Mouse (Mus musculus): ENCODE results near the gene Spata32. TPM values are rescaled to one million over a fixed set of nuclear protein-coding genes. Genes with fewer than 3 reads are reported as not detected.

The Spata32 gene
- polyA plus RNA-seq, 1 experiment from 2014 or later: not detected

- TF ChIP-seq CTCF (IDR thresholded peaks at IDR 0.05; ENCODE audit: low read depth): no peak
- no peak for TF ChIP-seq EP300 (IDR thresholded peaks at IDR 0.05; ENCODE audit: low read depth)
- Histone ChIP-seq H3K27me3 (ENCODE audit: insufficient read depth, low read length) (peaks cover 28% of the 10 kb centered on the region), H3K4me2 (ENCODE audit: low read depth, low read length) (peak overlapping the region; percentile 74), H3K27ac (ENCODE audit: low read depth) (peak overlapping the region; percentile 84; the same call in 1 of the 2 replicates), H3K9me3 (ENCODE audit: low read length) (no peaks in the 10 kb centered on the region), H3K36me3 (replicated peaks; ENCODE audit: insufficient read depth, low read length) (no peaks in the 10 kb centered on the region), H3K4me1 (ENCODE audit: insufficient read depth) (peaks cover 21% of the 10 kb centered on the region), H3K4me3 (ENCODE audit: low read depth, low read length) (peak overlapping the region; percentile 63), H3K9ac (replicated peaks) (no peak overlapping the region)
- ATAC-seq: no peak
- DNase-seq: no peak
- 64% methylated on average over 7 of the region's 7 CpGs for WGBS (ENCODE audit: insufficient replicate concordance)
Observed at GRCm38 (mm10) chr11:103173041-103173770, 45.0 kb downstream of the Spata32 start.

GRCm38 (mm10) chr11:103172392-103173040, 45.7 kb downstream of the Spata32 start:
- peak overlapping the region; percentile 59 for H3K27ac ChIP-seq (ENCODE audit: low read depth)
- peaks cover 21% of the 10 kb centered on the region for H3K4me1 ChIP-seq (ENCODE audit: insufficient read depth)
- 40% methylated on average over 6 of the region's 6 CpGs for WGBS (ENCODE audit: insufficient replicate concordance)
- H3K4me2 ChIP-seq (ENCODE audit: low read depth, low read length): peak overlapping the region; percentile 74
- peak overlapping the region; percentile 78 for H3K9ac ChIP-seq (replicated peaks)
- ATAC-seq (no peak), DNase-seq (no peak)
- peak overlapping the region; percentile 63 for H3K4me3 ChIP-seq (ENCODE audit: low read depth, low read length)
- H3K27me3 ChIP-seq (ENCODE audit: insufficient read depth, low read length): peaks cover 28% of the 10 kb centered on the region
- no peaks in the 10 kb centered on the region for H3K9me3 ChIP-seq (ENCODE audit: low read length)
- no peaks in the 10 kb centered on the region for H3K36me3 ChIP-seq (replicated peaks; ENCODE audit: insufficient read depth, low read length)
- TF ChIP-seq EP300 (IDR thresholded peaks at IDR 0.05; ENCODE audit: low read depth) (no peak), CTCF (IDR thresholded peaks at IDR 0.05; ENCODE audit: low read depth) (no peak)

- H3K9me3 ChIP-seq (ENCODE audit: low read length): no peaks in the 10 kb centered on the region
- ATAC-seq: no peak
- H3K27ac ChIP-seq (ENCODE audit: low read depth): peak overlapping the region; percentile 59
- peak overlapping the region; percentile 78 for H3K9ac ChIP-seq (replicated peaks)
- H3K27me3 ChIP-seq (ENCODE audit: insufficient read depth, low read length): peaks cover 28% of the 10 kb centered on the region
- peaks cover 21% of the 10 kb centered on the region for H3K4me1 ChIP-seq (ENCODE audit: insufficient read depth)
- no peak for DNase-seq
- H3K4me3 ChIP-seq (ENCODE audit: low read depth, low read length): peak overlapping the region; percentile 63
- TF ChIP-seq CTCF (IDR thresholded peaks at IDR 0.05; ENCODE audit: low read depth) (no peak), EP300 (IDR thresholded peaks at IDR 0.05; ENCODE audit: low read depth) (no peak)
- H3K4me2 ChIP-seq (ENCODE audit: low read depth, low read length): peak overlapping the region; percentile 74
- H3K36me3 ChIP-seq (replicated peaks; ENCODE audit: insufficient read depth, low read length): no peaks in the 10 kb centered on the region
- WGBS (ENCODE audit: insufficient replicate concordance): 14% methylated on average over 9 of the region's 9 CpGs
Observed at GRCm38 (mm10) chr11:103171703-103172391, 46.4 kb downstream of the Spata32 start.

- peak overlapping the region; percentile 74 for H3K4me2 ChIP-seq (ENCODE audit: low read depth, low read length)
- DNase-seq: no peak
- H3K36me3 ChIP-seq (replicated peaks; ENCODE audit: insufficient read depth, low read length): no peaks in the 10 kb centered on the region
- peak overlapping the region; percentile 63 for H3K4me3 ChIP-seq (ENCODE audit: low read depth, low read length)
- peaks cover 21% of the 10 kb centered on the region for H3K4me1 ChIP-seq (ENCODE audit: insufficient read depth)
- H3K9ac ChIP-seq (replicated peaks): peak overlapping the region; percentile 78
- H3K27me3 ChIP-seq (ENCODE audit: insufficient read depth, low read length): peaks cover 28% of the 10 kb centered on the region
- WGBS (ENCODE audit: insufficient replicate concordance): under 1% methylated on average over 23 of the region's 23 CpGs
- ATAC-seq: no peak
- peak overlapping the region; percentile 59 for H3K27ac ChIP-seq (ENCODE audit: low read depth)
- no peak for TF ChIP-seq CTCF (IDR thresholded peaks at IDR 0.05; ENCODE audit: low read depth)
- TF ChIP-seq EP300 (IDR thresholded peaks at IDR 0.05; ENCODE audit: low read depth): no peak
- H3K9me3 ChIP-seq (ENCODE audit: low read length): no peaks in the 10 kb centered on the region
Observed at GRCm38 (mm10) chr11:103171286-103171620, 47.0 kb downstream of the Spata32 start.

- ATAC-seq: peak; percentile 30; the same call in 1 of the 2 replicates
- no peak for TF ChIP-seq CTCF (IDR thresholded peaks at IDR 0.05; ENCODE audit: low read depth)
- no peak for TF ChIP-seq EP300 (IDR thresholded peaks at IDR 0.05; ENCODE audit: low read depth)
- H3K27ac ChIP-seq (ENCODE audit: low read depth): peak within 1 kb of the TSS; percentile 59
- no peaks in the 10 kb centered on the region for H3K36me3 ChIP-seq (replicated peaks; ENCODE audit: insufficient read depth, low read length)
- H3K9me3 ChIP-seq (ENCODE audit: low read length): 0 out of 2 replicates have a peak, but pooled peaks cover 2% of the 10 kb centered on the region
- peak within 1 kb of the TSS; percentile 63 for H3K4me3 ChIP-seq (ENCODE audit: low read depth, low read length)
- H3K4me2 ChIP-seq (ENCODE audit: low read depth, low read length): peak within 1 kb of the TSS; percentile 74
- H3K4me1 ChIP-seq (ENCODE audit: insufficient read depth): peaks cover 21% of the 10 kb centered on the region
- 2% methylated on average over 41 of the region's 84 CpGs for WGBS (ENCODE audit: insufficient replicate concordance)
- peak within 1 kb of the TSS; percentile 78 for H3K9ac ChIP-seq (replicated peaks)
- peaks cover 28% of the 10 kb centered on the region for H3K27me3 ChIP-seq (ENCODE audit: insufficient read depth, low read length)
- DNase-seq: peak; percentile 64
Observed at GRCm38 (mm10) chr11:103170494-103171285, 47.5 kb downstream of the Spata32 start, which contains the start of gene Fmnl1. Fmnl1 (plus strand) TSS chr11:103171107.

Measured in liver, postnatal 0 days (tissue).